Mouse (Mus musculus) heart, embryonic 14.5 days (tissue): ENCODE results near the gene Tlnrd1. TPM values are rescaled to one million over a fixed set of nuclear protein-coding genes. Genes with fewer than 3 reads are reported as not detected.

ENCODE experiments used
- ATAC-seq: fragments of 200-750 bp; cut with Nextera tagmentation; 2 replicates; pipeline ENCODE4 v1.8.0; 2017; ENCODE audit warnings: low read depth, moderate TSS enrichment; ENCODE audit not compliant: insufficient number of reproducible peaks, insufficient read depth, low FRiP score
- H3K27ac ChIP-seq, 2 experiments: fragments of 200-500 bp in 1 of 2; fragments of 300-500 bp in 1 of 2; sonication (generic) in 1 of 2; replicated peaks in 1 of 2; 2 replicates each; pipeline ENCODE4 v1.5.1; 2012 to 2014; ENCODE audit warnings: low read depth in 2 of 2, low read length in 2 of 2, control low read depth in 1 of 2, mild to moderate bottlenecking in 1 of 2, mixed read lengths in 1 of 2; ENCODE audit not compliant: control insufficient read depth in 1 of 2, insufficient read depth in 1 of 2
- H3K27me3 ChIP-seq: fragments of 300-500 bp; sonication (generic); 2 replicates; pipeline ENCODE4 v1.6.1; 2014; ENCODE audit warnings: mild to moderate bottlenecking, low read length, control low read depth; ENCODE audit not compliant: control insufficient read depth, insufficient read depth
- H3K36me3 ChIP-seq: fragments of 300-500 bp; sonication (generic); 2 replicates; pipeline ENCODE4 v1.6.1; 2014; ENCODE audit warnings: mild to moderate bottlenecking, control low read depth, low read length, mixed read lengths; ENCODE audit not compliant: control insufficient read depth, insufficient read depth
- H3K4me1 ChIP-seq, 2 experiments: fragments of 200-500 bp in 1 of 2; fragments of 300-500 bp in 1 of 2; sonication (generic) in 1 of 2; 2 replicates each; pipeline ENCODE4 v1.6.1; 2012 to 2014; ENCODE audit warnings: low read length in 2 of 2, control low read depth in 1 of 2, mixed read lengths in 1 of 2; ENCODE audit not compliant: control insufficient read depth in 2 of 2, insufficient read depth in 2 of 2
- H3K4me2 ChIP-seq: fragments of 300-500 bp; sonication (generic); 2 replicates; pipeline ENCODE4 v1.6.1; 2014; ENCODE audit warnings: mild to moderate bottlenecking, low read length
- H3K4me3 ChIP-seq, 2 experiments: fragments of 200-500 bp in 1 of 2; fragments of 300-500 bp in 1 of 2; sonication (generic) in 1 of 2; 2 replicates each; pipeline ENCODE4 v1.5.1; 2012 to 2014; ENCODE audit warnings: low read length in 2 of 2, mild to moderate bottlenecking in 2 of 2, control low read depth in 1 of 2, low read depth in 1 of 2, moderate library complexity in 1 of 2; ENCODE audit not compliant: control insufficient read depth in 1 of 2, insufficient read depth in 1 of 2
- H3K9ac ChIP-seq: fragments of 300-500 bp; sonication (generic); 2 replicates; pipeline ENCODE4 v1.6.1; 2014; ENCODE audit warnings: mild to moderate bottlenecking, low read length
- H3K9me3 ChIP-seq: fragments of 300-500 bp; sonication (generic); 2 replicates; pipeline ENCODE4 v1.6.1; 2016; ENCODE audit warnings: low read length, control low read depth; ENCODE audit not compliant: control insufficient read depth
- WGBS: fragments of 180-500 bp; shearing (Covaris S2); extraction: QIAGEN DNeasy Blood & Tissue Kit; methylation state at CpG from one replicate; pipeline ENCODE4 v1.1.7; 2014; 5-methylcytosine and 5-hydroxymethylcytosine counted together
- polyA plus RNA-seq: library from polyadenylated mRNA; unstranded; fragments of >200 nt; fragmentation: Nextera tagmentation; extraction: Ambion mirVana; gene quantifications from 2 replicates; pipeline ENCODE4 v1.2.1, GENCODE M21; 2014

Gene Tlnrd1
- polyA plus RNA-seq, 1 experiment from 2014 or later = 14.5 TPM

GRCm38 (mm10) chr7:83904831-83905230 lies 20.7 kb upstream of the Tlnrd1 start:
- Histone ChIP-seq H3K4me2 (no peak overlapping the region), H3K9me3 (no peaks in the 10 kb centered on the region), H3K9ac (no peak overlapping the region), H3K4me3 (no peak overlapping the region), H3K4me1 (peaks cover 6% of the 10 kb centered on the region in 2 experiments), H3K27me3 (no peaks in the 10 kb centered on the region), H3K27ac (no peak overlapping the region), H3K36me3 (peaks cover 16% of the 10 kb centered on the region)
- ATAC-seq = no peak
- 76% methylated on average over 3 of the region's 3 CpGs for WGBS

GRCm38 (mm10) chr7:83902296-83903145 lies 18.4 kb upstream of the Tlnrd1 start:
- H3K4me2 ChIP-seq = no peak overlapping the region
- H3K9ac ChIP-seq = no peak overlapping the region
- peaks cover 39% of the 10 kb centered on the region for H3K36me3 ChIP-seq
- peaks cover 6% of the 10 kb centered on the region in 2 experiments for H3K4me1 ChIP-seq
- H3K27ac ChIP-seq = 0 out of 4 replicates have a peak overlapping the region, but pooled peaks of 1 of the 2 experiments have one; percentile 44
- no peaks in the 10 kb centered on the region for H3K9me3 ChIP-seq
- WGBS = 40% methylated on average over 5 of the region's 5 CpGs
- no peak overlapping the region for H3K4me3 ChIP-seq
- no peaks in the 10 kb centered on the region for H3K27me3 ChIP-seq
- ATAC-seq = no peak

DNA sequence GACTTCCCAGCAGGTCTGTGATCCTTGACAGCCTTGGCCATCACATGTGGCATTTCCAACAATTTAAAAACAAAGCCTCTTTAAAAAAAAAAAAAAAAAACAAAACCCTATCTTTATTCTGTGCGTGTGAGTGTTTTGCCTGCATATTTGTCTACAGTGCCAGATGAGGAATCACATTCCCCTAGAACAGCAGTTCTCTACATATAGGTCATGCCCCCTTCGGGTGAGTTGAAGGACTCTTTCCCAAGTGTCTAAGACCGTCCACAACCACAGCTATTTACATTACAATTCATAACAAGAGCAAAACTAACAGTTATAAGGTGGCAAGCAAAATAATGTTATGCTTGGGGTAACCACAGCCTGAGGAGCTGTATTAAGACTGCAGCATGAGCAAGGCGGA lies 17.3 kb upstream of the Tlnrd1 start:
- Histone ChIP-seq H3K9me3 (no peaks in the 10 kb centered on the region), H3K27ac (no peak overlapping the region)
- 82% methylated on average over 4 of the region's 4 CpGs for WGBS

DNA sequence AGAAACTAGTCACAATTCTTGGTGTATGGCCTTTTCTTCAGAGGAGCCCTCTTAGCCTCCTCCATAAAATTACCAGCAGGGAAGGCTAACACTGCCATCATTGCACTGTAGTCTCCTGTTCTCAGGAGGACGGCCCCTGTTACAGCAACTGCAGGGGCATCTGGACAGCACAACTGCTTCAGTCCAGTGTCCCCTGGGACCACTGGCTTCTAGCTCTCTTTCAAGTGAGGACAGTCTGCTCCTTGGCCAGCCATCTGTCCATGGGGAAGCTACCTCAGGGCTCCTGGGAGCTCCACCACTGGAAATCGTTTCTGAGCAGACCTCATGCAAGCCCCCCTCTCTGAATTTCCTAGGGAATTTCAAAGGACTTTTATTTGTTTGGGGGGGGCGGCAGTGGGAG lies 16.4 kb upstream of the Tlnrd1 start:
- Histone ChIP-seq H3K9me3 (no peaks in the 10 kb centered on the region), H3K4me1 (peaks cover 6% of the 10 kb centered on the region in 2 experiments), H3K36me3 (peaks cover 56% of the 10 kb centered on the region), H3K4me3 (no peak overlapping the region), H3K27ac (no peak overlapping the region), H3K9ac (no peak overlapping the region), H3K4me2 (no peak overlapping the region), H3K27me3 (no peaks in the 10 kb centered on the region)
- WGBS = 74% methylated on average over 3 of the region's 3 CpGs
- ATAC-seq = no peak

More for the DNA sequence above, 17.3 kb upstream of the Tlnrd1 start:
- Histone ChIP-seq H3K4me1 (peaks cover 6% of the 10 kb centered on the region in 2 experiments), H3K9ac (no peak overlapping the region), H3K4me2 (no peak overlapping the region), H3K4me3 (no peak overlapping the region), H3K27me3 (no peaks in the 10 kb centered on the region), H3K36me3 (peaks cover 47% of the 10 kb centered on the region)
- ATAC-seq = no peak

GRCm38 (mm10) chr7:83898267-83898666 lies 14.2 kb upstream of the Tlnrd1 start:
- WGBS = 77% methylated on average over 11 of the region's 11 CpGs
- H3K4me1 ChIP-seq = peaks cover 6 to 17% of the 10 kb centered on the region in 2 experiments
- H3K9me3 ChIP-seq = no peaks in the 10 kb centered on the region
- H3K27ac ChIP-seq = no peak overlapping the region
- no peaks in the 10 kb centered on the region for H3K27me3 ChIP-seq
- H3K9ac ChIP-seq = no peak overlapping the region
- H3K4me2 ChIP-seq = no peak overlapping the region
- H3K36me3 ChIP-seq = peaks cover 69% of the 10 kb centered on the region
- no peak for ATAC-seq
- no peak overlapping the region for H3K4me3 ChIP-seq

DNA sequence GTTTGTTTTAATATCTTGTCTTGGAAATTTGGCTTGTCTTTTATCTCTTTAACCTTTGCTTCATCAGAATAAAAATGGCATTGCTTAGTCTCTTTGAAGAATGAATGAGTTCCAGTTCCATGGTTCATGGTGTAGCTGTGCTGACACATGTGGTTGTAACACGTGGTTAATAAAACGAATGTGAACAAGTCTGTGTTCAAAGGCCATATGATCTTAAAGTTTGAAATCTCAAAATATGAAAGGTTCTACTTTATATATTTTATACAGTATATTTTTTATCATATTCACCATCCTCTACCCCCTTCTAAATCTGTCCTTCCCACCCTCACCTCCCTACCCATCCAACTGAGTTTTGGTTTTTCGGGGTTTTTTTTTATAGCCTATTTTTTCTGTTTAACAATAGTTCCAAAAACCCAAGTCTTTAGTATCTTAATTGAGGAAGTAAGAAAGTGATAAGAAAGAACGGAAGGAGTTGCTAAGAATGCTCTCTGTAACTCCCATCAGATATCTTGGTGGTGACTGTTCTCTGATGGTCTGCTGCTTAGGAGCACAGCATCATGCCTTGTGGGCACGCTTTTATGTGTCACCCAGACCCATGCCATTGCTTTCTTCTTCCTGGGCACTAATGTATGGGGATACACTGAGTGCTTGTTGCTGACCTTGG lies 12.1 kb upstream of the Tlnrd1 start:
- no peak for ATAC-seq
- WGBS = 82% methylated on average over 5 of the region's 5 CpGs
- no peak overlapping the region for H3K4me3 ChIP-seq
- H3K9me3 ChIP-seq = no peaks in the 10 kb centered on the region
- peaks cover 0 to 19% of the 10 kb centered on the region in 2 experiments; a peak in 2 of 4 replicates for H3K4me1 ChIP-seq
- H3K9ac ChIP-seq = no peak overlapping the region
- H3K27me3 ChIP-seq = no peaks in the 10 kb centered on the region
- no peak overlapping the region for H3K27ac ChIP-seq
- no peak overlapping the region for H3K4me2 ChIP-seq
- H3K36me3 ChIP-seq = peaks cover 66% of the 10 kb centered on the region

- H3K36me3 ChIP-seq = peaks cover 48% of the 10 kb centered on the region
- no peak for ATAC-seq
- no peak overlapping the region for H3K27ac ChIP-seq
- H3K9ac ChIP-seq = no peak overlapping the region
- H3K4me2 ChIP-seq = no peak overlapping the region
- H3K27me3 ChIP-seq = no peaks in the 10 kb centered on the region
- H3K9me3 ChIP-seq = no peaks in the 10 kb centered on the region
- 89% methylated on average over 1 of the region's 1 CpGs for WGBS
- H3K4me3 ChIP-seq = no peak overlapping the region
- H3K4me1 ChIP-seq = peaks cover 0 to 19% of the 10 kb centered on the region in 2 experiments; a peak in 2 of 4 replicates
These were observed 10.2 kb upstream of the Tlnrd1 start for GRCm38 (mm10) chr7:83894348-83894747.
